Comparison of ENCODE assay signal across 16 mouse cellular contexts in the genomic region with DNA sequence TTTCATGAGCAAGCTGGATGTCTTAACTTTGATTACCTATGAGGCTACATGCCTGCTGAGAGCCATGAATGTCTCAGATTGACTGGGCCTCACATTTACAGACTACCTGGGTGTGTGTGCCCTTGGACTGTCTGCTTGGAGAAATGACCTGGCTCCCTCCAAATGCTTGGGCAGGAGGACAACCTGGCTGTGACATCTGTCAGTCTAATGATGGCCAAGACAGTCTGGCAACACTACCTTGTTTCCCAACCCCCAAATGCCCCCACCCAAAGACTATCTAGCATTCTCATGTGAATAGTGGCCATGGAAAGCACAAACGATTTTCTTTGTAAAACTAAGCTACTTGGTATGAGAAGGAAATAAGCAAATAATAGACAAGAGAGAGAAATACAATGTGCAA.
A peak's percentile ranks its signal among the peaks of the same experiment; 100 is the strongest.
DNase-seq lines count a peak whose midpoint lies in the region; ATAC-seq and TF ChIP-seq lines count a peak whose summit lies in the region.
"Had no signal": no experiment of that assay in that cellular context is flagged by ENCODE, and none has a peak within 500 bp of the region (broad histone marks: within the 10 kb centered on the region; RNA-seq: fewer than 3 reads in every experiment).

No protein-coding gene starts in this region.

- ATAC-seq in megakaryocyte, adult 5-6 weeks (ENCODE audit: poor library complexity, severe bottlenecking) = no peak

- peak; percentile 19 for DNase-seq in cerebellum, adult 9-11 months
- no peak for DNase-seq in cerebellum, adult 18-20 months
- DNase-seq in left cerebral cortex, adult 2 months (ENCODE audit: extremely low spot score in 1 of 2, low spot score in 2 of 2) = no peak
- DNase-seq in left cerebral cortex, postnatal 10 days (ENCODE audit: extremely low spot score in 1 of 2, low spot score in 2 of 2) = no peak
- peak; percentile 87 to 91 for DNase-seq in cerebellum, postnatal 10 days
- peak; percentile 50 to 56 for DNase-seq in cerebellum, postnatal 25 days
- DNase-seq in thymus, adult 2 months = no peak
- DNase-seq: adrenal gland, adult 2 months; adrenal gland, postnatal 25 days; forebrain, postnatal 0 days; gastrocnemius, postnatal 14 days; heart, postnatal 36 days had no signal

- peak overlapping the region; percentile 15; the same call in 1 of the 2 replicates for H3K27ac ChIP-seq in left cerebral cortex, adult 2 months
- no peak overlapping the region for H3K27ac ChIP-seq in thymus, adult 2 months (ENCODE audit: control insufficient read depth, insufficient read depth, low read length)
- H3K27ac ChIP-seq: embryonic facial prominence, embryonic 10.5 days; forebrain, embryonic 13.5 days; heart, embryonic 13.5 days had no signal

- intact Hi-C loops in left cerebral cortex, adult 2 months (cut with DNase I) = loop anchor here (5.0 kb wide), 1 partner anchor 39 kb away; no protein-coding TSS in a partner anchor
- intact Hi-C loops in left cerebral cortex, postnatal 10 days (cut with DNase I) = no loop called here

- no peak for TF ChIP-seq CTCF in left cerebral cortex, adult 2 months (IDR thresholded peaks at IDR 0.05)
- TF ChIP-seq CTCF in thymus, adult 2 months (IDR thresholded peaks at IDR 0.05; ENCODE audit: borderline replicate concordance, control insufficient read depth, extremely low read depth, insufficient read depth, low read length, poor library complexity) = no peak

- H3K4me1 ChIP-seq in thymus, adult 2 months (replicated peaks; ENCODE audit: control insufficient read depth, insufficient read depth, low read length) = no peaks in the 10 kb centered on the region
- H3K4me1 ChIP-seq: embryonic facial prominence, embryonic 10.5 days; heart, embryonic 13.5 days had no signal

- 78% methylated on average over 1 of the region's 1 CpGs for WGBS in thymus, adult 2 months

- TF ChIP-seq POLR2A in thymus, adult 2 months (IDR thresholded peaks at IDR 0.05; ENCODE audit: control insufficient read depth, extremely low read depth, insufficient read depth, low read length, poor library complexity) = no peak

- H3K27me3 ChIP-seq in thymus, adult 2 months (ENCODE audit: control insufficient read depth, insufficient read depth, low read length) = no peaks in the 10 kb centered on the region
- H3K27me3 ChIP-seq: forebrain, embryonic 13.5 days; heart, embryonic 13.5 days had no signal

- no peaks in the 10 kb centered on the region for H3K36me3 ChIP-seq in thymus, adult 2 months (ENCODE audit: control insufficient read depth, insufficient read depth, low read length)
- H3K36me3 ChIP-seq: embryonic facial prominence, embryonic 10.5 days; heart, embryonic 13.5 days had no signal

- H3K4me3 ChIP-seq in left cerebral cortex, adult 2 months = no peak overlapping the region
- no peak overlapping the region for H3K4me3 ChIP-seq in thymus, adult 2 months (ENCODE audit: control insufficient read depth, insufficient read depth, low read length)
- H3K4me3 ChIP-seq: embryonic facial prominence, embryonic 10.5 days; forebrain, embryonic 13.5 days; heart, embryonic 13.5 days had no signal

Comparison
In these comparisons a context has a peak if more than half of its experiments do, and no peak if none do; other contexts are left out.
1. DNase-seq: peak in cerebellum, adult 9-11 months (single experiment), cerebellum, postnatal 10 days (2 of 2) and cerebellum, postnatal 25 days (2 of 2); none in cerebellum, adult 18-20 months (0 of 2), left cerebral cortex, adult 2 months (0 of 2), left cerebral cortex, postnatal 10 days (0 of 2) and thymus, adult 2 months (single experiment).